Mouse (Mus musculus) adrenal gland (tissue): Measurements from ENCODE around the gene Rps15.

Source experiments
- intact Hi-C: fragments of 180-260 bp; cut with DNase I; formaldehyde crosslinking; loops from one replicate; pipeline ENCODE4 v1.15.1; 2025

The Rps15 gene

GRCm38 (mm10) chr10:80259861-80260641, 32.2 kb upstream of the Rps15 start:
- intact Hi-C loops: no loop called here

- intact Hi-C loops: no loop called here
Observed at GRCm38 (mm10) chr10:80260642-80261584, 31.3 kb upstream of the Rps15 start, which contains the start of the genes Gamt and Dazap1. Gamt (minus strand) TSS chr10:80261012. Dazap1 (plus strand) TSS chr10:80261486.

- intact Hi-C loops: no loop called here
Observed at GRCm38 (mm10) chr10:80261585-80261968, 30.7 kb upstream of the Rps15 start.

DNA sequence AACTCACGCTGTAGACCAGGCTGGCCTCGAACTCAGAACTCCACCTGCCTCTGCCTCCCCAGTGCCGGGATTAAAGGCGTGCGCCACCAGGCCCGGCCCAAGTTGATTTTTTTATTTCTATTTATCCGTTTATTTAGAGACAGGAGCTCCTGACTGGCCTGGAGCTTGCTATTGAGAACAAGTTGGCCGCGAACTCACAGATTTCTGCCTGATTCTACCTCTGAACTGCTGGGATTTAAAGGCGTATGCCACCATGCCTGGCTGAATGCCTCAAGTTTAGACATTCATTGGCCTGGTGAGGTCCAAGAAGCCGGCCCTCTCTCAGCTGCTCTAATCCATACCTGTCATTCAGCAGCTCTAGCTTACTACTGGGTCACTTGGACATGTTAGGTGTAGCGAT, 30.1 kb upstream of the Rps15 start:
- intact Hi-C loops: no loop called here

- intact Hi-C loops: no loop called here
Observed at GRCm38 (mm10) chr10:80262776-80263365, 29.4 kb upstream of the Rps15 start.

- intact Hi-C loops: no loop called here
Observed at GRCm38 (mm10) chr10:80264341-80265148, 27.7 kb upstream of the Rps15 start.

- intact Hi-C loops: no loop called here
Observed at GRCm38 (mm10) chr10:80265149-80265486, 27.1 kb upstream of the Rps15 start.

DNA sequence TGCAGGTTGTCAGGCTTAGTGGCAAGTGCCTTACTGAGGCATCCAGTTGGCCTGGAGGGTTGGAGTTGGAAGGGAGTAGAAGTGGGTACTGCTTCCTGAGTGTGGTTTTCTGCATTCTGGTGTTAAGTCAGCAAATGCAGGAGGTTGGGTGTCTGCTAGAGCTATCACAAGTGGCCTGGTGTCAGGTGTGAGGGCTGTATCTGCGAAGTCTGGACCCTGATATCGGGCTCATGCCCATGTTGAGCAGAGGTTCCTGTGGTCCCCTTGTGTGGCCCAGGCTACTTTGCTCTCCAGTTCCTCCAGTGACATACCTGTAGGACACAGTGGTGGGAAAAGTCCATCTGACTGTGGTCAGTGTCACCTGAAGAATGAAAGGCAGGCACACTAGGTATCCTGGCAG, 22.2 kb upstream of the Rps15 start:
- intact Hi-C loops: no loop called here

- intact Hi-C loops: no loop called here
Observed at GRCm38 (mm10) chr10:80270734-80271181, 21.5 kb upstream of the Rps15 start.

DNA sequence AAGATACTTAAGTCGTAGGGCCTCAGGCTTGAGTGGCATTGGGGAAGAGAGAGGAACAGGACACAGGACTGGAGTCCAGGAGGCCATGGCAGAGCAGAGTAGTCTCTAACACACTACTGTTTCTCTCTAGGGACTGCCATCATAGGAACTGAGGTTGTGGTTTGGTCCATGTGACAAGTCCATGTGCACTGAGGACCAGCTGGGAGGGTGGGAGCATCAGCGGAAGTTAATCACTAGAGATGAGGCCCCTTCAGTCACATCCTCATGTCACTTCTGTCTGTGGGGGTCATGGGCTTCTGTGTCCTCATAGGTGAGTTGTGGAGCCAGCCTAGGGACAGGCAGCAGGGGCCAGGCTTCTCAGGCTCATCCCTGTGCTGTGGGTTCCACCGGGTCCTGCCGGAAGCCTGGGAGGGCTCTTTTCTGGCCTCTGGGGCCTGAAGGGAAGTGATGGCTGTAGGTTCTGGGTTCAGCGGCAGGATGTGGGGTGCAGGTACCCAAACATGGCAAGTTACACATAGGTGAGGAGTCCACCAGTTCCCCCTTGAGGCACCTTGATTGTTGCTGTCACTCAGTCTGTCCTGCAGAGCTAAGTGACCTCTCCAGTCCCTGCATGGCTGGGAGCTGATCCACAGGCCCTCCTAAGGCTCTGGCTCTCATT, 20.9 kb upstream of the Rps15 start:
- intact Hi-C loops: no loop called here

GRCm38 (mm10) chr10:80271870-80272585, 20.2 kb upstream of the Rps15 start:
- intact Hi-C loops: no loop called here

DNA sequence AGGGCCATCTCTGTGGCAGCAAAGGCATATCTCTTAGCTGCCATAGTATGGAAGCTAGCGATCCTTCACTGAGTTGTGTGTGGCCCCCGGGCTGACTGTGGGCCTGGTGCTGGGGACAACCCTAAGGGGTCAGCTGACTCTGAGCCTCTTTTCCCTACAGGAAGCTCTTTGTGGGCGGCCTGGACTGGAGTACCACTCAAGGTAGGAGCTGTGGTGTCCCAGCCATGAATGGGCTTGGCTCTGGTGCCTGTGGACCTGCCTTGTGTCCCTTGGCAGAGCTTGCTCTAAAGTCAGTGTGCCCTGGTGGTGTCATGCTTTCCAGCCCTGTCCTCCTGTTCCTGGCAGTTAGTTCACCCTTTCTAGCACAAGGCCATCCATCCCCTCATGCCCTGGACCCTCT, 18.4 kb upstream of the Rps15 start:
- intact Hi-C loops: no loop called here

DNA sequence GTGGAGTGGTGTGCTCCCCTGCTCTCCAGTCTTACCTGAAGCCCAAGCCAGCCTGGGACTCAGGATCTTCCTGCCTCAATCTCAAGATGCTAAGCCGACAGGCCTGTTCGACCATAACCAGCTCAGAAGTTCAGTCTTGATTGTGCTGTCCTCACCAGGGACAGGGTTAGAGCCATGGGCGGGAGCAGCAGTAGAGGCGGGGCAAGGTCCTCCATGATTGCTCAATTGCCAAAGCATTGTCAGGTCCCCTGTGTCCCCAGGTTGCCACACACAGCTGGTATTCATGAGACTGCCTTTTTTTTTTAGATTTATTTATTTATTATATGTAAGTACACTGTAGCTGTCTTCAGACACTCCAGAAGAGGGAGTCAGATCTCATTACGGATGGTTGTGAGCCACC, 16.0 kb upstream of the Rps15 start:
- intact Hi-C loops: no loop called here

DNA sequence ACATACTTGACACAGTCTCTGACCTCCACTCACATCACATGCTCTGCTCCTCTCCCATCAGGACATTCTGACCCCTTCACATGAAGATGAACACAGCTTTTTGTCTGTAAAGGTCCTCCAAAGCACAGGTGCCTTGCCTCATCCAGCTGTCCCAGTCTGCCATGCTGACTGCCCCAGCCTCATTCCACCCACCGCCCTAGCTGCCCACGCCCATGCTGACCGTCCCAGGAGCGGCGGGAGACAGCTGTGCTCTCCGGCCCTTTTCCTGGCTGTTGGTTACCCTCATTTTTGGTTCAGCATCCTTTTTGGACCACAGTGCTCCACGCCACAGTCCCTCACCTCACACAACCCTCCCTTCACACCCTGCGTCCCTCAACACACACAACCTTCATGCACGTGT, 13.9 kb upstream of the Rps15 start:
- intact Hi-C loops: no loop called here

DNA sequence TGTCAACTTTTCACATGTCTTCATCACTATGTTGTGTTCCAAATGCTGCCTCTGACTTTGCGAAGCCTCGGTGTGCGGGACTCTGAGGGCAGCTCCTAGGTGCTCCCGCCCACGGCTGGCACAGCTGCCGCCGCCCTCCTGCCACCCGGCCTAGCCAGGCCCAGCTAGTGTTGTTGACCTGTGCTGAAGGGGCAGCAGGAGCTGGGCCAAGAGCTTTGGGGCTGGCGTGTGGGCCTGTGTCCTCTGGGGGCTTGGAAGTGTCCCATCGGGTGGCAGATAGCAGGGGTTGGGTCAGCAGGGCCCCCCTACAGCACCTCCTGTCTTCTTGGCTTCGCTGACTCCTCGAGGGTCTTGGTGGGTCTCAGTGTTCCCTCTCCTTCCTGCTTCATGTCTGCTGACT, 13.0 kb upstream of the Rps15 start:
- intact Hi-C loops: no loop called here

DNA sequence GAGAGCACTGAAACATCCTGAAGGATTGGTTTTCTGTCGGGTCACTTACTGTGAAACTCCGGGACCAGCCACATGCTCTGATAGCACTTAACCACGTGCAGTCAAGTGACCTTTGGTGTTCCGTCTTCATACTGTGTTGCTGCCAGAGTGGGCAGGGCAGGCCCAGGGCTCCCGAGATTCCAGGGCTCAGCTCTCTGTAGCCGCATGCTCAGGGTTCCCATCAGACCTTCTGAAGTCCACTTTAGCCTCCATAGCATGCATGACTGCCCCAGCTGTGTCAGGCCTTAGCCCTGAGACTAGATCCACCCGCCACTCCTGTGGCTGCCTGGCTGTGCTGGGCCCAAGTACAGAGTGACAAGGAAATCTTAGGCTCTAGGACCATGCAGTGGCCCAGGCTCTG, 10.9 kb upstream of the Rps15 start:
- intact Hi-C loops: no loop called here

- intact Hi-C loops: no loop called here
Observed at GRCm38 (mm10) chr10:80281921-80282371, 10.3 kb upstream of the Rps15 start.

DNA sequence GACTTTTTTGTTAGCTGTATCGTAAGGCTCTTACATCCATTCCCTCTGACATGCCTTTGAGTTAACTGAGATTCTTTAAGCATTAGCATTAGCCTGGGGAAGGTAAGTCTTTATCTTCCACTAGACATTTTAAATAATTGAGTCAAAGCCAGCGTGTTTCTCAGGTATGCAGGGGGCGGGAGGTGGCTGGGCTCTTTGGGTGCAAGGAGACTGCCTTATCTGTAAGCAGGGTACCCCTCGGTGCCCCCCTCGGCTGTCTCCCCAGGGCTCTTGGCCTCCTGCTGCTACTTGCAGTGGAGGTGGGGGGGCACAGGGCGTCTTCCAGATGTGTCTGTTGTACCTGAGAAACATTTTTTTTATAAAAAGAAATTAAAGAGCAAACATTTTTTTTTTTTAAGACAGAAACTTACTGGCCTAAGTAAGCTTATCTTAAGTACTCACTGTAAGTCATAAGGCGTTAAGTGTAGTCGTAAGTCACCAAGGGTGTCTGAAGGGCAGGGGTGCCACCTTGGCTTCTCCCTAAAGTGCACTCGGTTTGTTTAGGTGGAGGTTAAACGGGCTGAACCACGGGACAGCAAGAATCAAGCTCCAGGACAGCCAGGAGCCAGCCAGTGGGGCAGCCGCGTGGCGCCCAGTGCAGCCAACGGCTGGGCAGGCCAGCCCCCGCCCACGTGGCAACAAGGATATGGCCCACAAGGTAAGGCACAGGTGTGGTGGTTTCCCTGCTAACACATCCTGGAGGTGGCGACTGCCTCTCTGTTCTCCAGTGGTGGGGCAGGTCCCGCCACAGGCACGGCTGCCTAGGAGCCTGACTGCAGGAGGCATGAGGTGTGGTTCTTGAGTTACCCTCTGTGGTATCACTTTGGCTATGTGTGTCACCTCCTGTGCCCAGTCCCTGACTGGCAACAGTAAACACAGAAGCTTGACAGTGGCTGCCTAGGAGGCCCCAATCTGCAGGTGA, 9.5 kb upstream of the Rps15 start:
- intact Hi-C loops: no loop called here
